Mouse (Mus musculus) limb, embryonic 12.5 days (tissue): ENCODE data around the gene C1qtnf2. TPM values are rescaled to one million over a fixed set of nuclear protein-coding genes. Genes with fewer than 3 reads are reported as not detected.
A peak's percentile ranks its signal among the peaks of the same experiment; 100 is the strongest.

Experiments used
- ATAC-seq: fragments of 200-750 bp; cut with Nextera tagmentation; 2 replicates; pipeline ENCODE4 v1.8.0; 2017; ENCODE audit warnings: low read depth, moderate TSS enrichment; ENCODE audit not compliant: insufficient number of reproducible peaks, insufficient read depth, low FRiP score, low TSS enrichment
- H3K27ac ChIP-seq: fragments of 300-500 bp; sonication (generic); 2 replicates; pipeline ENCODE4 v1.5.1; 2016; ENCODE audit warnings: mild to moderate bottlenecking, moderate library complexity
- H3K27me3 ChIP-seq: fragments of 300-500 bp; sonication (generic); 2 replicates; pipeline ENCODE4 v1.6.1; 2016; ENCODE audit warnings: mild to moderate bottlenecking, moderate library complexity
- H3K36me3 ChIP-seq: fragments of 300-500 bp; sonication (generic); 2 replicates; pipeline ENCODE4 v1.6.1; 2016; ENCODE audit warnings: mild to moderate bottlenecking, moderate library complexity
- H3K4me1 ChIP-seq: fragments of 300-500 bp; sonication (generic); replicated peaks from 2 replicates; pipeline ENCODE4 v1.6.1; 2016
- H3K4me2 ChIP-seq: fragments of 300-500 bp; sonication (generic); 2 replicates; pipeline ENCODE4 v1.6.1; 2016; ENCODE audit warnings: mild to moderate bottlenecking, moderate library complexity
- H3K4me3 ChIP-seq: fragments of 300-500 bp; sonication (generic); replicated peaks from 2 replicates; pipeline ENCODE4 v1.5.1; 2016; ENCODE audit warnings: mild to moderate bottlenecking
- H3K9ac ChIP-seq: fragments of 300-500 bp; sonication (generic); replicated peaks from 2 replicates; pipeline ENCODE4 v1.6.1; 2016; ENCODE audit warnings: mild to moderate bottlenecking, moderate library complexity
- H3K9me3 ChIP-seq: fragments of 300-500 bp; sonication (generic); 2 replicates; pipeline ENCODE4 v1.6.1; 2016; ENCODE audit warnings: mild to moderate bottlenecking, moderate library complexity
- WGBS: fragments of 180-500 bp; shearing (Covaris S2); methylation state at CpG from one replicate; pipeline ENCODE4 v1.1.7; 2016; 5-methylcytosine and 5-hydroxymethylcytosine counted together
- polyA plus RNA-seq: library from polyadenylated mRNA; unstranded; fragments of >200 nt; fragmentation: Nextera tagmentation; extraction: Ambion mirVana; gene quantifications from 2 replicates; pipeline ENCODE4 v1.2.1, GENCODE M21; 2016

Gene C1qtnf2
- polyA plus RNA-seq, 1 experiment from 2014 or later, result 3.2 TPM

DNA sequence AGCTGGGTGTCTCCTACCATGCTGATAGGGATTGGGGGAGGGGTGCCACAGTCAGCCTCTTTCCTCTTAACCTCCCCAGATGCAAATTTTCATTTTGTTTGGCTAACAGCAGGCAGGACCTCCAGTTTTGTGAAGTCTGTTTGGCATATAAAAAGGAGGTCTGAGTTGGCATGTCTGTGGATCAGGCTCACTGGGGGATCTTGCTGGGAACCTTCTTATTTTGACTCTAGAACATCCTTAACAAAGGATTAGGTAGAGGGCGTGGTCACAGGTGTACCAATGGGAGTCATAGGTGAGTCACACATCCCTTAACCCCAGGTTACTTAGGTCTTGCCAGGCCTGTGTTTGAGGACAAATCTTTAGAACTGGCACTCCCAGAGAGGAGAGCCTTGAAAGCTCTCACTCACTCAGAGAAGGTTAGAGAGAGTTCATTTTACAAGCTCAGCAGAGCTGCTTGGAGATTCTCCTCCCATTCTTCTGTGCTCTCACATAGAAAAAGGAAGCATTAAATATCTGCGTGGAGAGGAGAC is 38.6 kb downstream of the C1qtnf2 start:
- no peaks in the 10 kb centered on the region for H3K27me3 ChIP-seq
- H3K4me3 ChIP-seq, result no peak overlapping the region
- no peak overlapping the region for H3K27ac ChIP-seq
- no peaks in the 10 kb centered on the region for H3K9me3 ChIP-seq
- no peaks in the 10 kb centered on the region for H3K4me1 ChIP-seq
- no peak for ATAC-seq
- WGBS, result 76% methylated on average over 2 of the region's 2 CpGs
- no peak overlapping the region for H3K9ac ChIP-seq
- no peak overlapping the region for H3K4me2 ChIP-seq
- no peaks in the 10 kb centered on the region for H3K36me3 ChIP-seq

DNA sequence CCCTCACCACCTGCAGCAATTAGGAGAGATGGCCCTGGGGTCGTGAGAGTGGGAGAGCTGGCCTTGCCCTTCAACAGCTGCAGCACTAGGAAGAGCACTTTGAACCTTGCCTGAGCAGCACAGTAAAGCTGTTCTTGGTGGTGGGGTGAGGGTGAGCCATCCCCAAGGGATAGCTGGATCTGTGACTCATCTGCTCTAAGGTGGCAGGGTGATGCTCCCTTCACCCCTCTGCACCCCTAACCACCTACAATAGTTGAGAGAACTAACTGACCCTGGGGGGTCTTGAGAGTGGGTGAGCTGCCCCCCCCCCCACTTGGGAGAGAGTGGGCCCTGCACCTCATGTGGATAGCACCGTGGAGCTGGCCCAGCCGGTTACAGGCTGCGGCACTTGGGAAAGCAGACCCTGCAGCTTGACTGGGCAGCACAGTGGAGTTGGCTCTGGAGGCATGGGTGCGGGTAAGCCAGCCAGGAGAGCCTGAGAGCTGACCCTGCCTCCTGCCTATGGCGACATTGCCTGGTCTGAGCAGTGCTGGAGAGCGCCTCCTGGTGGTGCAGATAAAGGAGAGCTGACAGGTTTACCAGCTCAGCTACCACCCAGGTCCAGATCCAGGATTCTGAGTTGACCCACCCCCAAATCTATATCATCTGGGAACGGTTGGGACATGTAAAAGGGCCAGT is 42.4 kb downstream of the C1qtnf2 start:
- Histone ChIP-seq H3K9me3 (no peaks in the 10 kb centered on the region), H3K27me3 (no peaks in the 10 kb centered on the region), H3K36me3 (no peaks in the 10 kb centered on the region), H3K4me2 (no peak overlapping the region), H3K27ac (no peak overlapping the region), H3K9ac (no peak overlapping the region), H3K4me3 (no peak overlapping the region), H3K4me1 (0 out of 2 replicates have a peak, but pooled peaks cover 5% of the 10 kb centered on the region)
- WGBS, result 24% methylated on average over 8 of the region's 8 CpGs
- 0 out of 2 replicates have a peak, but pooled peaks have one; percentile 32 for ATAC-seq

DNA sequence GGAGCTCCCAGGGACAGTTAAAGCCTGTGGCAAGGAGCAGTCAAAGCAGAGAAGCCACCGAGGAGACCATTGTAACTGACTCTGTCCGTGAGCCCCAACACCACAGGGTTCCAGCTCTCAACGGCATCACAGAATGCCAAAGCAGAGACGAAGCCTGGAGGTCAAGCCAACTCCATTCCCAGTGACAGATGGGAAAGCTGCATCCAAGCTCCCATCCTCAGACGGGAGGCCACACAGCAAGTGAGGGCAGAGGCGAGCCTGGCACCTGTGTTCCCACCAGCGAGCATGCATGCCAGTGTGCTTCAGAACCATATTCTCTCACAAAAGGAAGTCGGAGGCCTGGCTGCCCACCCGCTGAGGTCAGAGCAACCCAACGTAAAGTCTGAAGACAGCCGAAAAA is 43.6 kb downstream of the C1qtnf2 start:
- WGBS, result 87% methylated on average over 11 of the region's 11 CpGs

DNA sequence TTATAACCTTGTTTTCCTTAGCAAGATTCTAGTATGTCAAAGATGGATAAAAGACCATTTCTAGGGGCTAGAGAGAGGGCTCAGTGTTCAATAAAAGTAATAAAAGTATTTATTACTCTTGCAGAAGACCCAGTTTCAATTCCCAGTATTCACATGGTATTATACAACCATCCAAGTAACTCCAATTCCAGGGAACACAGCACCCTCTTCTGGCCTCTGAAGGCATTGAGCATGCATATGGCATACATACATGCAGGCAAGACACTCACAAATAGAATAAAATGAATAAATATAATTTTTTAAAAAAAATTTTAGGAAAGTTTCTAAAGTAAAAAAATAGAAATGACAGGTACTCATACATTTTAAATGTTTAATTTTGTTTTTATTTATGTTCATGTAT is 44.0 kb downstream of the C1qtnf2 start:
- Histone ChIP-seq H3K9ac (no peak overlapping the region), H3K4me3 (no peak overlapping the region), H3K27me3 (no peaks in the 10 kb centered on the region), H3K27ac (no peak overlapping the region), H3K4me2 (no peak overlapping the region), H3K4me1 (0 out of 2 replicates have a peak, but pooled peaks cover 5% of the 10 kb centered on the region), H3K36me3 (no peaks in the 10 kb centered on the region), H3K9me3 (no peaks in the 10 kb centered on the region)
- ATAC-seq, result no peak

More for the DNA sequence above, 43.6 kb downstream of the C1qtnf2 start:
- no peak overlapping the region for H3K9ac ChIP-seq
- no peaks in the 10 kb centered on the region for H3K36me3 ChIP-seq
- H3K4me1 ChIP-seq, result 0 out of 2 replicates have a peak, but pooled peaks cover 5% of the 10 kb centered on the region
- no peaks in the 10 kb centered on the region for H3K9me3 ChIP-seq
- H3K27ac ChIP-seq, result no peak overlapping the region
- H3K27me3 ChIP-seq, result no peaks in the 10 kb centered on the region
- H3K4me3 ChIP-seq, result no peak overlapping the region
- no peak overlapping the region for H3K4me2 ChIP-seq
- no peak for ATAC-seq

DNA sequence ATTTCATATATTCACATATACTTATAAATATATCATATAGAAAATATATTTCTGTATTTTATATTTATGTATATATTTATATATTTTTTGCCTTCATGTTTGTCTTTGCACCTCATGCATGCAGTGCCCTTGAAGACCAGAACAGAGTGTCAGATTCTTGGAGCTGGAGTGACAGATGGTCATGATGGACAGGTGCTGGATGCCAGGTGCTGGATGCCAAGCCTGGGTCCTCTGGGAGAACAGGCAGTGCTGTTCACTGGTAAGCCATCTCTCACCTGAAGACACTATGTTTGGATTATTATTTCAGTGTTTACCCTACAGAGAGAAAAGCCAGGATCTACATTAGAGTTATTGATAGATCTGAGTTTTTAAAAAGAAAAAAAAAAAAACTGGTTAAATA is 44.7 kb downstream of the C1qtnf2 start:
- no peaks in the 10 kb centered on the region for H3K36me3 ChIP-seq
- no peak overlapping the region for H3K27ac ChIP-seq
- no peak for ATAC-seq
- H3K9me3 ChIP-seq, result no peaks in the 10 kb centered on the region
- no peaks in the 10 kb centered on the region for H3K27me3 ChIP-seq
- no peak overlapping the region for H3K4me2 ChIP-seq
- H3K9ac ChIP-seq, result no peak overlapping the region
- H3K4me3 ChIP-seq, result no peak overlapping the region
- 0 out of 2 replicates have a peak, but pooled peaks cover 5% of the 10 kb centered on the region for H3K4me1 ChIP-seq

DNA sequence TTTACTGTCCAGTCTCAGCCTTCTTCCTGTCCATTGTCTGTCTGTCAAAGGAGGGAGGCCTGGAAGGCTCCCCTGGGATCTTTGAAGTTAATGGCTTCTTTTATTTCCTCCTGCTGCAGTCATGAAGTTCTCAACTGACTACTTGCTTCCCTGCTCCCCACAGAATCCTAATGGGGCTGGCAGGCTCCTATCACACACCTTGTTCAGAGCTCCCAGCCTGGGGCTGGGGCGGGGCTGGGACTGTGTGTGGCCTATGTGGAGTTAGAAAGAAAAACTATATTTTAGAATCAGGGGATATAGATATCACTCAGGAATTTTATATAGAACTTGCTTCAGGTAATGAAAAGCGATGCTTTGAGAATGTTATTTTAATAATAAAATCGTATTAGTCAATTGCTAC is 46.4 kb downstream of the C1qtnf2 start:
- Histone ChIP-seq H3K36me3 (no peaks in the 10 kb centered on the region), H3K27me3 (no peaks in the 10 kb centered on the region), H3K4me2 (no peak overlapping the region), H3K27ac (no peak overlapping the region), H3K4me3 (no peak overlapping the region), H3K9me3 (no peaks in the 10 kb centered on the region), H3K4me1 (0 out of 2 replicates have a peak, but pooled peaks cover 6% of the 10 kb centered on the region), H3K9ac (no peak overlapping the region)
- 79% methylated on average over 3 of the region's 3 CpGs for WGBS
- no peak for ATAC-seq

DNA sequence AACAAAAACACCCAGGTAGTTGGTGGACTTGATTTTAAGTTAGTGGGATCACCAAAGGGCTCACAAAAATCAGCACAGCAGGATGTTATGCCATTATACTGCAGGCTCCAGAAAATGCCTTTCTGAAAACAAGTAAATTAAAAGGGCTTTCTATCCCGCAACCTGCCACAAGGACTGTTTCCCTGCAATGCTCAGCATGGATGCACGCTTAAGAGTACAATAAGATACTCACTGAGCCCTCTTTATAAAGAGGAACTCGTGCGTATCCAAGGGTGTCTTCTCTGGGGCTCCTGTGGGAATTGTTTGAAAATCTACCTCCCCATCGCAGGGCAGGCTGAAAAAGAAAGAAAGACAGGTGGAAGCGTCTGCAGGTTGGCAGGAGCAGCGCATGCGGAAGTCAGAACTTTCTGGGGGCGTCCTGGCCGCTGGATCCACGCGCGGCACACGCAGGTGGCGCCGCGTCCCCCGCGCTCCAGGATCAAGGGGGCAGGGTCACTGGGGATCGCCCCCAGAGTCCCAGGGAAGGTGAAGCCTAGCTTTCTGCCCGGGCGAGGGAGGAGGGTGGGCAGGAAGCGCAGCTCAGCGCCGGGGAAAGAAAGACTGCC is 54.1 kb downstream of the C1qtnf2 start:
- Histone ChIP-seq H3K4me2 (peak overlapping the region; percentile 76), H3K27me3 (no peaks in the 10 kb centered on the region), H3K27ac (peak overlapping the region; percentile 88), H3K9ac (peak overlapping the region; percentile 92), H3K36me3 (peaks cover 26% of the 10 kb centered on the region), H3K4me1 (peaks cover 16% of the 10 kb centered on the region), H3K4me3 (peak overlapping the region; percentile 84), H3K9me3 (no peaks in the 10 kb centered on the region)
- 2% methylated on average over 25 of the region's 25 CpGs for WGBS
- ATAC-seq, result peak; percentile 22; the same call in 1 of the 2 replicates

DNA sequence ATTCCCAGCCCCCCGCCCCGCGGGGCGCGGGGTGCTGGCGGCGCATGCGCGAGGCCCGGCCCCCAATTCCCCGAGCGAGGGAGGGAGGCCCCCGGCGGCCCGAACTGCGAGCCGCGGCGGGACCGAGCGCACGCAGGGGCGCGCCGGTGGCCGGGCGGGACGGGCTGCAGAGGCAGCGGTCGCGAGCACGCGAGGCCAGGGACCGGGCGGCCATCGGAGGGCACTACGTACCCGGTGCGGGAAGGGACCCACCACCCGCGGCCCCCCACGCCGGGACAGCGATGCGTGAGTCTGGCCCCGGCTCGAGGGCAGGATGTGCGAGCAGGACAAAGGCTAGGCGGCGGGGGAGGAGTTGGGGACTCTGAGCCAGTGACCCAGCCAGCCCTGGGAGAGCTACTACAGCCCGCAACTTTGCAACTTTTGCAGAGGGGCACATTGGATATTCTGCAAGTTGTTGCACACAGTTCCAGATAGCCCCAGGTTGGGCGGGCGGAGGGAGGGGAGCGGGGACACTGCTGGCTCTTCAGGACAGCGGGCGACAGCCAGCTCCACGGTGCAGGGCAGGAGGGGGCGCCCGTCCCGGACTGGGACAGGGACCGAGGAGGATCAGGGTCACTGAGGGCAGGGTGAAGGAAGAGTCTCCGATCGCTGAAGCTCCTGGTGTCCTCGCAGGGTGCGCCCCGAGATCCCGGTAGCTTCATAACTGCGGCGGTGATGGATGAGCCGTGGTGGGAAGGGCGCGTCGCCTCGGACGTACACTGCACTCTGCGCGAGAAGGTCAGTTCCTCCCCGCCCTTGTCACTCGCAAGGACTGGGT is 54.8 kb downstream of the C1qtnf2 start, which contains the start of gene Ccnjl:
Ccnjl (plus strand) TSS at position 102 of the 817 bp plus-strand sequence.
- H3K4me1 ChIP-seq, result peaks cover 16% of the 10 kb centered on the region
- WGBS, result under 1% methylated on average over 75 of the region's 79 CpGs
- H3K9ac ChIP-seq, result peak within 1 kb of the TSS; percentile 92
- ATAC-seq, result peak; percentile 75
- H3K9me3 ChIP-seq, result no peaks in the 10 kb centered on the region
- H3K4me3 ChIP-seq, result peak within 1 kb of the TSS; percentile 84
- peaks cover 33% of the 10 kb centered on the region for H3K36me3 ChIP-seq
- H3K4me2 ChIP-seq, result peak within 1 kb of the TSS; percentile 76
- H3K27me3 ChIP-seq, result no peaks in the 10 kb centered on the region
- H3K27ac ChIP-seq, result peak within 1 kb of the TSS; percentile 88

DNA sequence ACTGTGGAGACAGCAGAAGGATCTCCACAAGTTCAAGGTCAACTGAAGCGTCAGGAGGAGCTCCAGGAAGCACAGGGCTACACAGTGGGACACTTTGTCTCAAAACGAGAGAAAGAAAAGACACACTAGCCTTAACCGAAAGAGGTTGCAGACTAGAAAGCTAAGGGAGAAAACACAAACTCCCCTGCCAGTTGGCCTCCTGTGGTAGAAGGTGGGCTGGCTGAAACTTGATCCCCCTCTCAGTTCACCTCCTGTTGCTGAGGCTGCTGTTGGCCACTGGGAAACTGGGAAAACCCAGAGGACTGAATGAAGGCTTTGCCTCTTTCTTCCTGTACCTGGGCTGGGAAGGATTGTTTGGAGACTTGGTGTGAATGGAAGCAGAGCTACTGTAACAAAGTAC is 56.0 kb downstream of the C1qtnf2 start:
- WGBS, result 5% methylated on average over 3 of the region's 3 CpGs
- peak; percentile 6; the same call in 1 of the 2 replicates for ATAC-seq
- Histone ChIP-seq H3K4me3 (peak overlapping the region; percentile 84), H3K36me3 (peaks cover 45% of the 10 kb centered on the region), H3K27ac (peak overlapping the region; percentile 72), H3K9me3 (no peaks in the 10 kb centered on the region), H3K4me2 (peak overlapping the region; percentile 76), H3K4me1 (peaks cover 16% of the 10 kb centered on the region), H3K27me3 (no peaks in the 10 kb centered on the region), H3K9ac (no peak overlapping the region)

DNA sequence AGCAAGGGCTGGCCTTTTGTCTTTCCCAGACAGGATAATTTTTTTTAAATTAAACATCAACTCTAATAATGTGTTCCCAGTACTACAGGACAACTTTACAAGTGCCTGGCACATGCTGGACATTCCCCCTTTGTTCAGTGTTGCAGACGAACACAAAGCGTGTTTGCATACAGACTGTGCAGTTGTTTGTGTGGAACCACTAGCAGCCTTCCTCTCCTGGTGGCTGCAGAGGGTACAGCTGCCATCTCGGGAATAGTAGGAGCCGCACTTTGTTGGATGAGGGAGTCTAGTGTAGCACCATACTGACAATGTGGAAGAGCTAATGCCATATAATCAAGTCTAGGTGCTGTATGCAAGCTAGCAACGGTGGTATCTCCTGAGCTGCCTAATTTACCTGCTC is 57.5 kb downstream of the C1qtnf2 start:
- H3K36me3 ChIP-seq, result peaks cover 61% of the 10 kb centered on the region
- H3K27ac ChIP-seq, result no peak overlapping the region
- ATAC-seq, result no peak
- no peak overlapping the region for H3K4me3 ChIP-seq
- no peak overlapping the region for H3K9ac ChIP-seq
- WGBS, result 78% methylated on average over 5 of the region's 5 CpGs
- H3K27me3 ChIP-seq, result no peaks in the 10 kb centered on the region
- H3K9me3 ChIP-seq, result no peaks in the 10 kb centered on the region
- H3K4me2 ChIP-seq, result no peak overlapping the region
- peaks cover 17% of the 10 kb centered on the region for H3K4me1 ChIP-seq

DNA sequence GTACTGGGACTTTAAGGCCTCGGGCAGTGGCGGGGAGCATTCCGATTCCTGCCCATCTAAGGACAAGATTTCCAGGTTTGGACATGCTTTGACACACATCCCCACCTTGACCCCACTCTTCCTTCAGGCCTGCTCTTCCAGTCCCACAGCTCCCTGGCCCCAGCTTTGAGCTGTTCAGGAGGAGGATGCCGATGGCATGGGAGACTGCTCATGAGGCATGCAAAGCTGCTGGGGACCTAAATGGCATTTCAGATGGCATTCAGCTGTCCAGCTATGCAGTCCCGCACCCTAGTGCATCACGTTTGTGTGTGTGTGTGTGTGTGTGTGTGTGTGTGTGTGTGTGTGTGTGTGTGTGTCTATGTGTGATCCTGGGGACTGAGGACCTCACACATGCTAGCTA is 63.0 kb downstream of the C1qtnf2 start:
- no peak overlapping the region for H3K27ac ChIP-seq
- no peak overlapping the region for H3K4me2 ChIP-seq
- H3K4me3 ChIP-seq, result no peak overlapping the region
- H3K9me3 ChIP-seq, result no peaks in the 10 kb centered on the region
- H3K27me3 ChIP-seq, result no peaks in the 10 kb centered on the region
- WGBS, result 79% methylated on average over 6 of the region's 6 CpGs
- no peak for ATAC-seq
- H3K36me3 ChIP-seq, result peaks cover 72% of the 10 kb centered on the region
- no peak overlapping the region for H3K9ac ChIP-seq
- H3K4me1 ChIP-seq, result peaks cover 17% of the 10 kb centered on the region
